Mouse (Mus musculus) E14TG2a.4 (cell line): ENCODE results near the gene Mdc1.

Experiments used
- CTCF ChIP-seq: conservative IDR thresholded peaks from 2 replicates; pipeline ENCODE4 v1.5.1; 2014; ENCODE audit warnings: low read length
- POU5F1 ChIP-seq: IDR thresholded peaks from 2 replicates; pipeline ENCODE4 v1.6.1; 2014; ENCODE audit warnings: low read length, borderline replicate concordance

DNA sequence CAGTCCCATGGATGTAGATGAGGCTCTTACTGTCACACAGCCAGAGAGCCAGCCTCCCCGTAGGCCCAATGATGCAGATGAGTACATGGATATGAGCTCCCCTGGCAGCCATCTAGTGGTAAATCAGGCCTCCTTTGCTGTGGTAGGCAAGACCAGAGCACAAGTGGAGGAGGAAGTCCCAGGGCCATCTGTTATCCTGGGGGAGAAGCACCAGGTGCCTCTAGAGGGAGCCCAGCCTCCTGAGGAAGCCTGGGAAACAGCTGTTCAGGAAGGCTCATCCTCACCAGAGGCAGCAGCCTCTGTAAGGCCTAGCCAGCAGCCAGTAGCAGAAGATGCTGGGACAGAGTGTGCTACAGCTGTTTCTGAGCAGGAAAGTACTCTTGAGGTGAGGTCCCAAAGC is 6.8 kb downstream of the Mdc1 start:
- TF ChIP-seq CTCF (peak; percentile 12; the same call in 1 of the 2 replicates), POU5F1 (no peak)
